Mouse (Mus musculus): ENCODE data around the gene Cd7. TPM values are rescaled to one million over a fixed set of nuclear protein-coding genes. Genes with fewer than 3 reads are reported as not detected.
"Not testable (repeated sequence)": the region's sequence is repeated elsewhere in the genome, so short reads cannot be mapped to it uniquely, and the experiment has no call there.

Gene Cd7
- total RNA-seq (2021): not detected
- long read RNA-seq, experiment 1, partial matches to known transcripts: 0 of 1 reads
- long read RNA-seq, experiment 1, other reads (novel, unspliced or antisense): 0 of 1 reads
- long read RNA-seq, experiment 2: 0 reads

DNA sequence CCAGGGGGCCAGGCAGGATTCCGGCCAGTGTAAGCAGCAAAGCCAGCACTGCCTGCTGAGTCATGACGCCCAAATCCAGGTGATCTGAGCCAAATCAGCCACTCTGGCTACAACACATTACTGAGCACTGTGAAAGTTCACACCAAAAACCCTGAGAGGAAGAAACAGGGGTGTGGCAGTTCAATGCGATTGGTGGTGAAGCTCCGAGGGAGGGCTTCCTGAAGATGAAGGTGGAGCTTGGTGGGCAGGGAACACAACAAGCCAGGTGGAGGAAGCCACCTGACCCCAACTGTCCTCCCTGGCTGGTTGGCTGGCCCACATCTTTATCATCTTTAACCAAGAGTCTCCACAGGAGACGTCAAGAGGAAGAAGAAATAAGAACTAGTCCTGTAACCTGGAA, at the start of gene Cd7:
TSS of gene Cd7 (minus strand) at position 117 of the 400 bp plus-strand sequence.
- DNase-seq (ENCODE audit: low spot score in 2 of 2): no peak

DNA sequence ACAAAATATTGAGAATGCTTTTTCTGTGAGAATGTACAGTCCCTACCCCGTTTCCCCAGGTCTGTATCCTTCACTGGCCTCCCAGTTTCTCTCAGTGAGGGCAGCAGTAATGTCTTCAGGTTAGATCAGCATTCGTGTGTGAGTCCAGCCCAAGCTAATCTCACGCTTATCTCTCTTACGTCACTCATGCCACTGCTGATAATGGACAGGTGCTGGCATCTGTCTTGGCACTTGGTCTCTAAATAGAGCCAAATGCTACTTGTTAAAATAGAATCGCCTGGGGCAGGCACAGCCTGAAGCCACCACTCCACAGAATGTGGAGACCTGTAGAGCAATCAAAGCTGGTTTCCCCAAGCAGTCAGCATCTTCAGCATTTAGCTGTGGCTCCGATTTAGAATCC, 49.8 kb upstream of the Cd7 start:
- no peak for DNase-seq (ENCODE audit: low spot score in 2 of 2)

DNA sequence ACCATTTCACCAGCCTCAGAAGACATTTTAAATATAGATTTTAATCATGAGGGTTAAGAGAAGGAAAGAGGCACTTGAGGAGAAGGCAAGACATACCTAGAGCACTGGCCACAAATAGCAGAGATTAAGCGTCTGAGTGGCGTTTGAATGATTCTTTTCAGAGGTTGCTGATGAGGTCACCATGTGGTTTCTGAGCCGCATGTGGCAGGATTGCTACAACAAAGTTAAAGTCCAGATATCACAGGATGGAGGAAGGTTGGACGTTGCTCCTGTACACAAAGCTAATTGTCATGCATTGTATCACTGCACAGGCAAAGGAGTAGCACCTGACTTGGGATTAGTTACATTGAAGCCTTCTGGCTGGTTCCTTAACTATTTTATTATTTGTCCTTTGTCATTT, 47.1 kb upstream of the Cd7 start:
- DNase-seq (ENCODE audit: low spot score in 2 of 2): no peak

DNA sequence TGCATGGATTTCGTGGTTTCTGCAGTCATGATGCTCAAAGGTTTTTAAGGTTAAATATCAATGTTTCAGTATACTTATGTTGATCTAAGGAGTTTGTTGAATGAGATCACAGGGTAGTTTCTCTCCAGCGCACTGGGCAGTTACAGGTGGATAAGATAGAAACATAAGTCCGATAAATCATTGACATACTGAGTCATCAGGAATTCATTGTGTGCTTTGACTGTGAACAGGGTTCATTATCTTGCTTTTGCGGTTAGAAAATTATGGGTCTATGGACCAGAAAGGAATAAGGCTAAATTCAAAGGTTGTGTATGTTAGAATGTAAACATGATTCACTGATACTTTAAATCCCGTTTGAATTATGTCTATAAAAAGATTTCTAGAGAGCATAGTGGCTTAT, 46.0 kb upstream of the Cd7 start:
- DNase-seq (ENCODE audit: low spot score in 2 of 2): no peak

DNA sequence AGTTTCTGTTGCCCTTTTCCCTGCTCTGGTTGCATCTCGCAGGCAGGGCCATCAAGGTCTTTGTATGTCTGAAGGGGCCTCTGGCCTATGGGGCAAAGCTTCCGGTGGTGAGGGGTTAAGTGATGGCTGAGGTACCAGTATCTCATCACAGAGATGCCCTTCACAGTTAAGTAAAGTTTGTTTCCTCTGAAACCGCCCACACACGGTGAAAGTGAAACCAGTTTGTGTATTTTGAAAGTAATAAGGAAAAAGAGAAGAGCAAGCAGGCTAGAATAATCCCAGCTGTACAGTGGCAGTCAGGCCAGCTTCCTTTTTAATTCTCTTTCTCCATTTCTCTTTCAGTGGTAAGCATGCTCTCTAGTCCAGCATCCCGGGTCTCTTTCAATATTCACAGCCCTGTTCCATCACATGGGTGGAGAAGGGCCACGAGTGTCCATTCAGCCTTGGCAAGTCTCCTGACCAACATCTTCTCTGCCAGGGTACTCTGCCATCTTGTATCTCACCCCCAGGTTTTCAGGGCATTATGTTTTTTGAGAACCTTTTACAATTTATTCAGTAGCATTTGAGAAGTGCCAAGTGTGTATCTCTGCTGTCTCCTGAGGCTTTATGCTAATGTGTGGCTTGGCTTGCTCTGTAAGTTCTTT, 43.8 kb upstream of the Cd7 start:
- no peak for DNase-seq (ENCODE audit: low spot score in 2 of 2)

DNA sequence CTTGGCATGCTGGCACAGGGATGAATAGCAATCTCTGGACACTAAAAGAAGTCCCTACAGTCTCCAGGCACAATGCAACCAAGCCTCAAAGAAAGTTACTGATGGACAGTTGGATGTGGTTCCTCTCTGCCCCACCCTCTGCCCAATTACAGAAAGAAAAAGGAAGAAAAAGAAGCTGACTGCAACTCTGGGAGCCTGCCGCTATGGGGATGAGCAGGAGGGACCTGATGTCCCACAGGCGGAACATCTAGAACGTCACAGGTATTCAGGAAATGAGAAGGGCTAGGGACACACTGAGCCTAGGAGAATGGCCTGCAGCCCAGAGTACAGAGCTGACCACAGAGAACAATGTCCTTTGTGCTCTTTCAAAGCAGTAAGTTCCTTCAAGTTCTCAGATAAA, 43.0 kb upstream of the Cd7 start:
- DNase-seq (ENCODE audit: low spot score in 2 of 2): no peak

DNA sequence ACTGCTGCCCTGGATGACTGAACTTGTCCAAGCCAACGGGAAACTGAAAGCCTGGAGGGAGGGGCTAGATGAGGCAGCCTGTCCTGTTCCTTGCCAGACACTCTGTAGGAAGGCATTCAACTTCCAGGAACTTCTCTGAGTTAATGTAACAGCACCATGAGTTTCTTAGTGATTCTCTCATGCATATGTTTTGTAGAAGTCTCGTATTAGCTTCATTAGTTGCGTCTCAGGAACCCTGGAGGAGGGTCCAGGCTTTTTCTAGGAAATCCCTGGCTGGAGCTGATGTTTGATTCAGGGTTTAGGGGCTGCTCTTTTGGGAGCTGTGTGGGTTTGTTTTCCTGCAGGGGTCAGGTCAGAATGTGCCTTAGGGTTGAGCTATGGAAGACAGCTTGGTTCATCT, 41.9 kb upstream of the Cd7 start, which contains the start of gene Sectm1a:
TSS of gene Sectm1a (minus strand) at position 101 of the 400 bp plus-strand sequence.
- no peak for DNase-seq (ENCODE audit: low spot score in 2 of 2)

DNA sequence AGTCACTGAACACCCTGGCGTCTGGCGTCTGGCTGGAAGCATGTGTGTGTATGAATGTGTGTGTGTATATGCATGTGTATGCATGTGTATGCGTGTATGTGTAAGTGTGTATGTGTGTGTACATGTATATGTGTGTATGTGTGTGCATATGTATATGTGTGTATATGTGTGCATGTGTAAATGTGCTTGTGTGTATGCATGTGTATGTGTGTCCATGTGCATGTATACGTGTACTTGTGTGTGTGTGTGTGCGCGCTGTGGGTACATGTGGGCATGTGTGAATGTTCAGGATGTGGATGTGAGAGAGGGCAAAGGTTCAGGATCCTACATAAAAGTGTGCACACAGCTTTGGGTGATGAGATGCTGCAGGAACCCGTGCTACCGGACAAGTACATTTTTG, 41.1 kb upstream of the Cd7 start:
- no peak for DNase-seq (ENCODE audit: low spot score in 2 of 2)

DNA sequence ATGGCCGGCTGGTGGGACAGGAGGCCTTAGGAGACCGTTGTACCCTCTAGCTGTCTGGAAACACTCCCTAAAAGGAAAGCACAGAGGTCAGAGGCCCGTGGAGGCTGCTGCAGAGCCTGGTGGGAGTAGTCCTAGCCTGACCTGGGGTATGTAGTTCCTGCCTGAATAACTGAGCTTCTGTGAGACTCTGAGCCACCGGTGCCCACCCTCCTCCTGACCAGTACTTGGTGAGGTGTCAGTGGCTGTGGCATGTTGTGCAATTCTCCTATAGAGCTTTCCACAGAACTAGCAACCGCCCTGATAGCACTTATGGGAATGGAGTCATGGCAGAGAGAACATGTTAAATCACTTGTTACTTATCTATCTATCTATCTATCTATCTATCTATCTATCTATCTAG, 36.4 kb upstream of the Cd7 start:
- no peak for DNase-seq (ENCODE audit: low spot score in 2 of 2)

DNA sequence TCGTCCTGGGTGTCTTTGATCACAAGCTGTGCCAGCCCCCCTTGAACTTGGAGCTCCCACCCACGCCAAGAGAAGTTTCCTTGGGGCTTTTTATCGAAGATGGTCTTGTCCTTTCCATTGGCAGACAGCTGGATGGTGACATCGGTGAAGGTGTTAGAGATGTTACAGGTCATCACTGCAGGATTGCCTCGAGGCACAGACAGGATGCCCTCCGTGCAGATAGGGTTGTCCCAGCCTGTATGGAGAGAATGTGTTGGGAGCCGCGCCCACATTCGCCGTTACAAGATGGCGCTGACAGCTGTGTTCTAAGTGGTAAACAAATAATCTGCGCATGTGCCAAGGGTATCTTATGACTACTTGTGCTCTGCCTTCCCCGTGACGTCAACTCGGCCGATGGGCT, 30.4 kb upstream of the Cd7 start:
- not testable (repeated sequence) for DNase-seq (ENCODE audit: low spot score in 2 of 2)

DNA sequence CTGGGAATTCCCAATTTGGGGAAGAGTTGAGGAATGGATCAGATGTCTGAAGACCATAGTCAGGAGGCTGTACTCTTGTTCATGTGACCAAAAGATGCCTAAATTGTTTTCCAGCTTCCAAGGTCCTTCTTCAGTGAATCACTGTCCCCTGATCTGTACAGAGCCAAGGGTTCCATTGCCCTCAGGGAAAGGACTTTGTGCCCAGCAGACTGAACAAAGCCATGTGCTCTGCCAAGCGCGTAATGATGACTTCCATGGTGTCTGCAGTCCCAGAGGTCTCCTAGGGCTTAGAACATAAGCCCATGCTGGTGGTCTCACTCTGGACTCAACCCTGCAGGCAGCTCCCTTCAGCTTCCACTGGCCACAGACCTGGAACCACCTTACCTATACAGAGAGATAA, 28.7 kb upstream of the Cd7 start:
- DNase-seq (ENCODE audit: low spot score in 2 of 2): no peak

DNA sequence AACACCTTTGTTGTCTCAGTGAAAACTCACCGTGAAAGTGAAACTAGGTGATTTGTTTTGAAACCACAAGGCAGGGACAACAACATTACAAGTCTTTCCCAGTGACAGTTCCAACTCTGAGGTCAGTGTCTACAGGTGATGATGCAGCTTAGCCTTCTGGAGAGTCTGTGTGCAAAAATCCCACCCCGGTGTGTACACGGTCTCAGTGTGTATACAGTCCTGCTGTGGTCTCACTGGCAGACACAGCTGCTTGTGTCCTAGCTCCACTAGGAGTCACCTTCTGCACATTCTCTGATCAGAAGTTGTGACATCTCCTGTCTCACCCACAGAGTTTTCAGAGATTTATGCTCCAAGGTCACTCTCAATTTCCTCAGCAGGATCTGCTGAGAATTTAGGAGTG, 25.0 kb upstream of the Cd7 start:
- DNase-seq (ENCODE audit: low spot score in 2 of 2): no peak

DNA sequence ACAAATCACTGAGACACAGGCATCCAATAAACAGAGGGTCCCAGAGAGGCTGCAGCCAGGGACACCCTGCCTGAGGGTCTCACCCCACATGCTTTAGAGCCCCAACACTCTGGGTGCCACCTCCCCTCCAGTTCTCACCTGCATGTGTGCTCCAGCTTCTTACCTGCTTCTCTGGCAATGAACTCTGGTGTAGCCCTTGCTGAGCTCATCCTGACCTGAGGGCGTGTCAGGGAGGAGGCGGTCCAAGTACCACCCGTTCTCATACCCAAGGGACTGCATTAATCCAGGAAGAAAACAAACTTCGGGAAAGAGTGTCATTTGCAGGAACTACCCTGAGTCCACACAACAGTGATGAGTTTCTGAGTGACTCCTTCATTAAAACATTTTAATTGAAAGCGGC, 24.2 kb upstream of the Cd7 start, which contains the start of gene Sectm1b:
TSS of gene Sectm1b (minus strand) at position 191 of the 400 bp plus-strand sequence.
- no peak for DNase-seq (ENCODE audit: low spot score in 2 of 2)

DNA sequence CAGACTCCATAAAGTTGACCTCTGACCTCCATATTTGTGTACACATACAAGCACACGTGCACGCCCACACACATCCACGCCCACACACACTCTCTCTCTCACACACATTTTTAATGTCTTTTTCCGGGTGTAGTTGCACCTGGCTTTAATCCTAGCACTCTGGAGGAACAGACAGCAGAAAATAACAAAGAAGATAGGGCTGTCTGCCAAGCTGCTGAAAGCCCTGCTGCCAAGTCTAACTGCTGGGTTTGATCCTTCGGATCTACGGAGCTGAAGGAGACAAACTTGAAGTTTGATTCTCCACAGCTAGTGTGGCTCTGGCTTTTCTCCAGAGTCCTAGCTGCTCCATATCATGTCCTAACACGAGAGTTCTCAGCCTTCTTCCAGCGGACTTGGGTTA, 22.4 kb upstream of the Cd7 start:
- no peak for DNase-seq (ENCODE audit: low spot score in 2 of 2)

DNA sequence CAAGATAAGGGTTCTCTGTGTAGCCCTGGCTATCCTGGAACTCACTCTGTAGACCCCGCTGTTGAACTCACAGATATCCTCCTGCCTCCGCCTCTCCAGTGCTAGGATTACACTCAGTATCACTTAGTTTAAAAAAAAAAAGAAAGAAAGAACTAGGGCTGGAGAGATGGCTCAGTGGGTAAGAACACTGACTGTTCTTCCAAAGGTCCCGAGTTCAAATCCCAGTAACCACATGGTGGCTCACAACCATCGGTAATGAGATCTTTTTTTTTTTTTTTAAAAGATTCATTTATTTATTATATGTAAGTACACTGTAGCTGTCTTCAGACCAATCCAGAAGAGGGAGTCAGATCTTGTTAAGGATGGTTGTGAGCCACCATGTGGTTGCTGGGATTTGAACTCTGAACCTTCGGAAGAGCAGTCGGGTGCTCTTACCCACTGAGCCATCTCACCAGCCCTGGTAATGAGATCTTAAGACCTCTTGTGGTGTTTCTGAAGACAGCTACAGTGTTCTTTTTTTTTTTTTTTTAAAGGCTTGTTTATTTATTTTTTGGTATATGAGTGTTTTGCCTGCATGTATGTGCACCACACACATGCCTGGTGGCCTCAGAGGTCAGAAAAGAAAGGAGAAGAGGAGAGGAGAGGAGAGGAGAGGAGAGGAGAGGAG, 21.3 kb upstream of the Cd7 start:
- not testable (repeated sequence) for DNase-seq (ENCODE audit: low spot score in 2 of 2)

DNA sequence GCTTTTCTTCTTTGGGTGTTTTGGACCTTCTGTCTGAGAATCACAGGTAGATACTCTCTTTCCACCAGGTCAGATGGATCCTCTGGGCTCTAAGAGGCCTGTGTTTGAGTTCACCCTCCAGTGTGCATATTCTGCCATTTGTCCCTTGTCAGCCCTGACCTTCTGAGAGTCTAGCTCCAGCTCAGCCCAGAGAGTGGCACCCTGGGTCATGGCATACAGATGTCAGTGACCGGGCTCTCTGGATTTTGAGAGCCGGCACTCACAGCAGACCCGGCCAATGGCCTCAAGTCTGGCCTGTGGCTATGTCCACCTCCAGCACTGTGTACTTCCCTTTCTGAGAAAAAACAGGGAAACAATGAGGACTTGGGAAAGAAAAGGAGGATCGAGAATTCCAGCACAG, 20.3 kb upstream of the Cd7 start:
- no peak for DNase-seq (ENCODE audit: low spot score in 2 of 2)

DNA sequence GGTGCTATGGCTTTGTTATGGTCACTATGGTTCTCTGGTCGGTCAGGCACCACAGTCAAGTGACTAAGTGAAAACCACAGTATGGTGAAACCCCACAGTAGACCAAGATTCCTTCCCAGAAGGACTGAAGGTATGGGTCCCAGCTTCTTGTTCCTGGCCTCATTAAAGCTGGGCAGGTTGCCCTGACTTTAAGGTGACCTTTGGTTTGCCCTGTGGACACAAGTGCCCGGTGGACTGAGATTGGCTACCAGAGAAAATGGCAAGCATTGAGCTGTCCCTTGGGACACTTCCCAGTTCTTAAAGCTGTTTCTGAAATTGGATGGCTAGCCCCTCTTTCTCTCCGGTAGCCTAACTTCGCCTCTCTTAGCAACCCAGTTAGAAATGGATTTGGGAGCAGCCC, 19.7 kb upstream of the Cd7 start:
- no peak for DNase-seq (ENCODE audit: low spot score in 2 of 2)

DNA sequence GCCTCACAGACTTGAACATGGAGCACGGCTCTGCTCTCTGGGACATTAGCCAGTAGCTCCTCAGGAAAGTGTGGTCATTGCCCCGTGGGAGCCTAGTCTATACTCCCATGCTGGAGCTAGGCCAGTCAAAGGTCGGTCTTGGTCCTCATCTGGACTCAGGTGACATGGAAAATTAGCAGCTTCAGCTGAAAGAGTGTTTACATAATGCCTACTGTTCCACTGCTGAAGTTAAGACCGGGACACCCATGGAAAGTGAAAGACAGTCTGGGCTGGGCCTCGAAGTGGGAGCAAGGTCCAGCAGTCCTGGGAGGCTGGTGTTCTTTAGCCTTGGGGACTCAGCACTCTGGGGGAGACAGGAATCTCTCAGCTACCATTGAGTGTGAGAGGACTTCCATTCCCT, 18.9 kb upstream of the Cd7 start:
- no peak for DNase-seq (ENCODE audit: low spot score in 2 of 2)

DNA sequence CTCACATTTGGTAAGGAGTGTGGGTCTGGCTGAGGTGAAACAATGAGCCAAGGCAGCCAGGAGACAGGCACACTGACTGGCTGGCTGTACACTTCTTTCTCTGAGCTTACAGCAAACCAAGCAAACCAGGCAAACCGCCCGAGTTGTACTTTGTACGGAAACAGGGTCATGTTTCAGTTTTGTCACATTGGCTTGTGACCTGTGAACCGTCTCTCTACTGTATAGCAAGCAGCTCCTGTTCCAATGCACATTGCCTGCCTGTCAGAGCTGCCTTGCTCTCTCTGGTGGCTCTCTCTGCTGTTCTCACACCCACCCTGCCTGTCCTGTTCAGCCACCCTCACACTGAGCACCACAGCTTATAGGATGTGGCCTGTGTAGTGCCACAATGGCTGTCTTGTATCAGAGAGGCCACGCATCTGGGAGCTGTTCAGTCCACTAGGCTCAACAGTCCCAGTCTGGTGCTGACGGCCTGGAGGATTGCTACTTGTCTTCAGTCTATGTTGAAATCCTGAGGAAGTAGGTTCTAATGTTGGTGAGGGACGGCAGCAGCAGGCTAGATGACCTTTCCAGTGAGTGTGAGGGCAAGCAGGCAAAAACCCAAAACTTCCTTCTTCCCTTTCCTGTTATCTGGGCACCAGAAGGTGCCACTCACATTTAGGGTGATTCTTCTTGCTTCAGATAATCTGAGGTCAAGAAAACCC, 17.5 kb upstream of the Cd7 start:
- DNase-seq (ENCODE audit: low spot score in 2 of 2): no peak

DNA sequence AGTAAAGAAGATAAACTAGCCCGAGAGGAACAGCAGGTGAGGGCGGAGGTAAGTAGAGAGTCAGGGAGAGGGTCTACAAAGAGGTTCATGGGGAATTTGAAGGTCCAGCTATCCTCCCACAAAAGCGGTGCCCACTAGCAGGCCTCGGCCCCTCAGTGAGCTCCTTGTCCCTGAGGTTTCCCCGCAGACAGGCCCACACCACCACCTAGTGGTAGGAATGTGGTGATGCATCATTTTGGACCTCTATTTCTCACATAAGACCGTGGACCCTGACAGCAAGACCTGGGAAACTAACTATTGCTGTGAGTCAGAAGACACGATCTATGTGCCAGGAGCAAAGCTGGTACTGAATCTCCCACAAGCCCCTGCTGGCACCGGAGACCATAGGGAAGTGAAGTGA, 14.3 kb upstream of the Cd7 start:
- peak; percentile 69 to 79 for DNase-seq (ENCODE audit: low spot score in 2 of 2)

DNA sequence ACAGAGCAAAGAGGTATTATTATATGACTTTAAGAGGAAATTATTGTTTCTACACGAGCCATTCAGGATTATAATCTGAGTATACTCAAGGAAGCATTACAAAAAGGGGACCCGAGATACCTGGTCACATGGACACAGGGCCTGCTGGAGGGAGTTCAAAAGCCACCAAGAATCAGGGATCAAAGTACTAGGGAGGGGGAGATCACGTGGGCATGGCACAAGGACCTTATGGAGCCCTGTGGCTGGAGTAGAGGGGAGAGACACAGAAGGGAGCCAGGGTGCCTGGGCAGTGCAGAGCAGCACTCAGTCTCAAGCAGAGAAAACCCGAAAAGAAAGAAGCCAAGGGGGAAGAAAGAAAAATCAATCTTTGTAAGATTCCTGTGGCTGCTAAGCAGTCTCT, 13.2 kb upstream of the Cd7 start:
- DNase-seq (ENCODE audit: low spot score in 2 of 2): no peak

DNA sequence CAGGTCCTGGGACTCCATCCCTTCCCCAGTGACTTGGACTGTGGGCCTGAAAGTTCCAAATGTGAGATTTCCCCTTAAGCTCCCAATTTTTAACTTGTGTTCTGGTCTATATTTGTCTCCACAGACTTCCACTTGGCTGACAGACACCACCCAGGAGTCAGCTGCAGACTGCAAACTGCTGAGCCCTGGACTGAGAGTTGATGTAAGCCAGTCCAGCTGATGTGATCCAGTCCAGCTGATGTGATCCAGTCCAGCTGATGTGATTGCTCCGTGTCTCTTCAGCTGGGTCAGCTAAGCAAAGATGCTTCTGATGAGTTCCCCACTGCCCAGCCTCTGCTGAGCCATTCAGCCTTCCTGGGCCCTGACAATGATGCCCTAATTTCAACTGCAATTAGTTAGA, 12.6 kb upstream of the Cd7 start:
- no peak for DNase-seq (ENCODE audit: low spot score in 2 of 2)
